Mouse (Mus musculus): ENCODE data around the gene Traf3ip3. TPM values are rescaled to one million over a fixed set of nuclear protein-coding genes. Genes with fewer than 3 reads are reported as not detected.

The Traf3ip3 gene
- polyA plus RNA-seq, 1 experiment from 2014 or later: 3.2 TPM

GRCm38 (mm10) chr1:193130839-193131238 lies 70.7 kb downstream of the Traf3ip3 start:
- ATAC-seq: peak; percentile 21; the same call in 1 of the 2 replicates
- peaks cover 19% of the 10 kb centered on the region for H3K36me3 ChIP-seq (ENCODE audit: control insufficient read depth, insufficient read depth)
- H3K27me3 ChIP-seq (replicated peaks; ENCODE audit: control insufficient read depth, insufficient read depth, low read length): no peaks in the 10 kb centered on the region
- H3K4me1 ChIP-seq (replicated peaks; ENCODE audit: control insufficient read depth, insufficient read depth, low read length): no peaks in the 10 kb centered on the region
- no peaks in the 10 kb centered on the region for H3K9me3 ChIP-seq (ENCODE audit: control insufficient read depth)
- H3K9ac ChIP-seq (ENCODE audit: low read depth, low read length): no peak overlapping the region
- H3K4me3 ChIP-seq (ENCODE audit: low read depth, low read length): no peak overlapping the region
- H3K4me2 ChIP-seq (replicated peaks; ENCODE audit: low read depth): peak overlapping the region; percentile 76
- 32% methylated on average over 8 of the region's 8 CpGs for WGBS
- H3K27ac ChIP-seq (ENCODE audit: low read depth, low read length): peak overlapping the region; percentile 61
- TF ChIP-seq CTCF (IDR thresholded peaks at IDR 0.05; ENCODE audit: low read depth): no peak

DNA sequence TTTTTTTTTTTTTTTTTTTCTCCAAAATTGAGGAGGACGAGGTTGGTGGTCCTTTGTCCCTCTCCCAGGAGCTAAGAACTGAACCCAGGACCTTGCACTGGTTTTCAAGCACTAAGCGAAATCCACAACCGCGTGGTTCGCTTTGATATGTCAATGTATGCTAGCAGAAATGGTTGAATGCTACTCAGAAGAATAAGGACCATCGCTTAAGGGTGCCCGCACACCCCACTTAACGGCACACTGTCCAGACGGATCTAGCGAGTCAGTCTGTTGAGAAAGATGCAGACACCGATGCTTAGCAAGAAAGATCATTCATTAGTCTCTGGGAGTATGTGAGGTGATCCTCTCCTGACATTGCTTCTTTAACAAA lies 71.1 kb downstream of the Traf3ip3 start:
- Histone ChIP-seq H3K9me3 (ENCODE audit: control insufficient read depth) (no peaks in the 10 kb centered on the region), H3K27ac (ENCODE audit: low read depth, low read length) (peak overlapping the region; percentile 61), H3K36me3 (ENCODE audit: control insufficient read depth, insufficient read depth) (peaks cover 19% of the 10 kb centered on the region), H3K4me2 (replicated peaks; ENCODE audit: low read depth) (peak overlapping the region; percentile 76), H3K4me3 (ENCODE audit: low read depth, low read length) (peak overlapping the region; percentile 96; the same call in 1 of the 2 replicates), H3K4me1 (replicated peaks; ENCODE audit: control insufficient read depth, insufficient read depth, low read length) (no peaks in the 10 kb centered on the region), H3K9ac (ENCODE audit: low read depth, low read length) (no peak overlapping the region), H3K27me3 (replicated peaks; ENCODE audit: control insufficient read depth, insufficient read depth, low read length) (no peaks in the 10 kb centered on the region)
- peak; percentile 7; the same call in 1 of the 2 replicates for ATAC-seq
- no peak for TF ChIP-seq CTCF (IDR thresholded peaks at IDR 0.05; ENCODE audit: low read depth)
- WGBS: 14% methylated on average over 11 of the region's 11 CpGs

DNA sequence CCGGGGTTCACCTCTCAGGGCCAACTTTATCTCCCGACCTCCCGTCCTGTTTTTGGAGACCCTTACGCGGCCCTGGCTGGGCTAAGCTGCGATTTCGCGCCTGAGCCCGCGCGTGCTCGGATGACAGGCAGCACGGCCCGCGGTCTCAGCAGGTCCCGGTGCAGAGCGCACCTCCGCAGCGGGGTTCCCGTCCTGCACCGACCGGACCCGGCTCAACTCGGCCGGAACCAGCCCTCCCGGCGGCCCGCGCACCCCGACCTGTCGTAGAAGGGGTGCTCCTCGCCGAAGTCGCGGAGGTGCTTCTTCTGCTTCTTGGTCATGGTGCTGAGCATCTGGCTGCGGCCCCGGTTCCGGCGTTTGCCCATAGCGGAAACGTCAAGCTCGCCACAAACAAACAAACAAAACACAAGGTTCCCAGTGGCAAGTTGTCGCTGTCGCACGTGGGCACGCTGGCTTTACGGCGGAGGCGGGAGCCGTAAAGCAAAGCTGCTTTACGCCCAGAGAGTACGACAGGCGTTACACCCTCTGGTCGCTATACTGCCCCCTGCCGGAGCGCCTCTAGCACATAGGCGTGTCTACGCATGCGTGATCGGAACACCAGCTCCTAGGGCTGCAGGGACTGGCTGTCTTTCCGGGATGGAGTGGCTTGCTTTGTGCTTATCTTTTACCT lies 71.6 kb downstream of the Traf3ip3 start, which contains the start of gene Diexf:
Gene Diexf (minus strand): TSS at position 487 of the 670 bp plus-strand sequence.
- Histone ChIP-seq H3K4me3 (ENCODE audit: low read depth, low read length) (peak within 1 kb of the TSS; percentile 96), H3K27me3 (replicated peaks; ENCODE audit: control insufficient read depth, insufficient read depth, low read length) (no peaks in the 10 kb centered on the region), H3K27ac (ENCODE audit: low read depth, low read length) (peak within 1 kb of the TSS; percentile 61), H3K4me1 (replicated peaks; ENCODE audit: control insufficient read depth, insufficient read depth, low read length) (no peaks in the 10 kb centered on the region), H3K36me3 (ENCODE audit: control insufficient read depth, insufficient read depth) (peaks cover 19% of the 10 kb centered on the region), H3K9ac (ENCODE audit: low read depth, low read length) (peak within 1 kb of the TSS; percentile 72), H3K9me3 (ENCODE audit: control insufficient read depth) (no peaks in the 10 kb centered on the region), H3K4me2 (replicated peaks; ENCODE audit: low read depth) (peak within 1 kb of the TSS; percentile 76)
- WGBS: under 1% methylated on average over 61 of the region's 61 CpGs
- TF ChIP-seq CTCF (IDR thresholded peaks at IDR 0.05; ENCODE audit: low read depth): peak; percentile 99
- ATAC-seq: peak; percentile 85

- Histone ChIP-seq H3K27ac (ENCODE audit: low read depth, low read length) (no peak overlapping the region), H3K27me3 (replicated peaks; ENCODE audit: control insufficient read depth, insufficient read depth, low read length) (no peaks in the 10 kb centered on the region), H3K4me1 (replicated peaks; ENCODE audit: control insufficient read depth, insufficient read depth, low read length) (no peaks in the 10 kb centered on the region), H3K9me3 (ENCODE audit: control insufficient read depth) (no peaks in the 10 kb centered on the region), H3K9ac (ENCODE audit: low read depth, low read length) (peak overlapping the region; percentile 72; the same call in 1 of the 2 replicates), H3K4me3 (ENCODE audit: low read depth, low read length) (peak overlapping the region; percentile 96), H3K36me3 (ENCODE audit: control insufficient read depth, insufficient read depth) (peaks cover 22% of the 10 kb centered on the region), H3K4me2 (replicated peaks; ENCODE audit: low read depth) (peak overlapping the region; percentile 76)
- no peak for TF ChIP-seq CTCF (IDR thresholded peaks at IDR 0.05; ENCODE audit: low read depth)
- 16% methylated on average over 5 of the region's 5 CpGs for WGBS
- ATAC-seq: no peak
These were observed 72.2 kb downstream of the Traf3ip3 start for GRCm38 (mm10) chr1:193129321-193129720.

- Histone ChIP-seq H3K27ac (ENCODE audit: low read depth, low read length) (no peak overlapping the region), H3K4me2 (replicated peaks; ENCODE audit: low read depth) (no peak overlapping the region), H3K9ac (ENCODE audit: low read depth, low read length) (no peak overlapping the region), H3K27me3 (replicated peaks; ENCODE audit: control insufficient read depth, insufficient read depth, low read length) (no peaks in the 10 kb centered on the region), H3K4me3 (ENCODE audit: low read depth, low read length) (no peak overlapping the region), H3K4me1 (replicated peaks; ENCODE audit: control insufficient read depth, insufficient read depth, low read length) (no peaks in the 10 kb centered on the region), H3K9me3 (ENCODE audit: control insufficient read depth) (no peaks in the 10 kb centered on the region), H3K36me3 (ENCODE audit: control insufficient read depth, insufficient read depth) (peaks cover 34% of the 10 kb centered on the region)
- ATAC-seq: no peak
- TF ChIP-seq CTCF (IDR thresholded peaks at IDR 0.05; ENCODE audit: low read depth): no peak
- WGBS: 95% methylated on average over 6 of the region's 6 CpGs
These were observed 73.4 kb downstream of the Traf3ip3 start for GRCm38 (mm10) chr1:193128055-193128454.

- no peak overlapping the region for H3K27ac ChIP-seq (ENCODE audit: low read depth, low read length)
- no peak for ATAC-seq
- TF ChIP-seq CTCF (IDR thresholded peaks at IDR 0.05; ENCODE audit: low read depth): peak; percentile 43
- WGBS: 73% methylated on average over 4 of the region's 4 CpGs
- H3K9ac ChIP-seq (ENCODE audit: low read depth, low read length): no peak overlapping the region
- no peak overlapping the region for H3K4me3 ChIP-seq (ENCODE audit: low read depth, low read length)
- peaks cover 55% of the 10 kb centered on the region for H3K36me3 ChIP-seq (ENCODE audit: control insufficient read depth, insufficient read depth)
- H3K4me2 ChIP-seq (replicated peaks; ENCODE audit: low read depth): no peak overlapping the region
- no peaks in the 10 kb centered on the region for H3K9me3 ChIP-seq (ENCODE audit: control insufficient read depth)
- H3K27me3 ChIP-seq (replicated peaks; ENCODE audit: control insufficient read depth, insufficient read depth, low read length): no peaks in the 10 kb centered on the region
- H3K4me1 ChIP-seq (replicated peaks; ENCODE audit: control insufficient read depth, insufficient read depth, low read length): no peaks in the 10 kb centered on the region
These were observed 75.7 kb downstream of the Traf3ip3 start for GRCm38 (mm10) chr1:193125835-193126234.

Other genes with a start within 250 kb of the Traf3ip3 start
- gene Syt14, start 165.9 kb downstream of the Traf3ip3 start, polyA plus RNA-seq (2015; fragmentation: Nextera tagmentation; extraction: Ambion mirVana): 0.73 and 0.75 TPM in 2 replicates
- 1.7 and 1.8 TPM in 2 replicates for gene Diexf, start 71.4 kb downstream of the Traf3ip3 start, polyA plus RNA-seq (2015; fragmentation: Nextera tagmentation; extraction: Ambion mirVana)
- 47.8 and 48.3 TPM in 2 replicates for gene Irf6, start 48.6 kb downstream of the Traf3ip3 start, polyA plus RNA-seq (2015; fragmentation: Nextera tagmentation; extraction: Ambion mirVana)
- gene A130010J15Rik, start 33.7 kb downstream of the Traf3ip3 start, polyA plus RNA-seq (2015; fragmentation: Nextera tagmentation; extraction: Ambion mirVana): 7.2 and 8.0 TPM in 2 replicates
- 1.7 and 2.5 TPM in 2 replicates for gene Lamb3, start 6.0 kb upstream of the Traf3ip3 start, polyA plus RNA-seq (2015; fragmentation: Nextera tagmentation; extraction: Ambion mirVana)
- gene Hsd11b1, start 62.4 kb upstream of the Traf3ip3 start, polyA plus RNA-seq (2015; fragmentation: Nextera tagmentation; extraction: Ambion mirVana): 2.7 and 3.2 TPM in 2 replicates
- gene G0s2, start 71.5 kb upstream of the Traf3ip3 start, polyA plus RNA-seq (2015; fragmentation: Nextera tagmentation; extraction: Ambion mirVana): 10.1 and 11.7 TPM in 2 replicates
- 0.93 and 1.0 TPM in 2 replicates for gene Camk1g, start 168.6 kb upstream of the Traf3ip3 start, polyA plus RNA-seq (2015; fragmentation: Nextera tagmentation; extraction: Ambion mirVana)

Data from intestine, postnatal 0 days (tissue).